Mouse (Mus musculus): ENCODE data around the gene Gale. TPM values are rescaled to one million over a fixed set of nuclear protein-coding genes. Genes with fewer than 3 reads are reported as not detected.
A peak's percentile ranks its signal among the peaks of the same experiment; 100 is the strongest.

Gale gene
- polyA plus RNA-seq, 1 experiment from 2014 or later, result 35.2 TPM

DNA sequence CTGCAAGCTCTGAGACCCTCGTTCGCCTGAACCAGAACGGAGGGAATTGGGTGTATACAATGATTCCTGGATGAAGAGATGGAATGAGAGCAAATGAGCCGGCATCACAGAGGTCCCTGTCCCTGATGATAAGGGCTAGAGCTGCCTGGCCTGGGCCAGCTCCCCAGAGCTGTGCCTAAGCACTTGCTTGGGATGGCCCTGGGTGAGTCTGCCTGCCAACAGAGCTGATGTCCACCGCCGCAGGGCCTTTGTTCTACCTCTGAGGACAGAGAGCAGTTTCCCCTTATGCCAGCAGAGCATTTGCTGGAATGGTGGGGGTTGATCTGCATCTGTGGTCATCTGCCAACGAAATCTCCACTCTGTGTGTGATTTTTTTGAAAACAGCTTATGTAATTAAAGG, 1.3 kb upstream of the Gale start:
- Histone ChIP-seq H3K9me3 (replicated peaks) (no peaks in the 10 kb centered on the region), H3K36me3 (peaks cover 60% of the 10 kb centered on the region), H3K4me1 (peaks cover 32% of the 10 kb centered on the region), H3K27me3 (no peaks in the 10 kb centered on the region), H3K4me3 (replicated peaks) (no peak overlapping the region), H3K4me2 (no peak overlapping the region), H3K27ac (0 out of 2 replicates have a peak overlapping the region, but pooled peaks have one; percentile 93), H3K9ac (no peak overlapping the region)
- ATAC-seq (replicated peaks; ENCODE audit: low FRiP score), result no peak
- WGBS, result 89% methylated on average over 7 of the region's 7 CpGs

DNA sequence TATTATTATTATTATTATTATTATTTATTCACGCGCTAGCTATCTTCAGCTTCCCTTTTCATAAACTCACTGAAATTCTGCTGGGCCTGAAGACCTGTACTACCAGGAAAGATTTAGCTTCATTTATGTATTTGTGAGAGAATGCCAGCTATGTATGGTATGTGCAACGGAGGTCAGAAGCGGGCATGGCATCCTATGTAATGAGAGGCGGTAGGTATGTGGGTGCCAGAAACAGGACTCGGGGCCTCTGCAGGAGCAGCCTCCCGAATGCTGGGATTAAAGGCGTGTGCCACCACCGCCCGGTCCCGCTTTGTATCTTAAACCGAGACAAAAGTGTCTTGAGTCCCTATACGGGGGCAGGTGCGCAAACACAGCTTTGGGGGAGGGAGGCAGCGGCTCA, 581 bp upstream of the Gale start:
- 6% methylated on average over 15 of the region's 15 CpGs for WGBS
- no peaks in the 10 kb centered on the region for H3K27me3 ChIP-seq
- peaks cover 60% of the 10 kb centered on the region for H3K36me3 ChIP-seq
- peak overlapping the region; percentile 93 for H3K27ac ChIP-seq
- H3K4me2 ChIP-seq, result peak overlapping the region; percentile 96
- peaks cover 27% of the 10 kb centered on the region for H3K4me1 ChIP-seq
- H3K4me3 ChIP-seq (replicated peaks), result peak overlapping the region; percentile 86
- peak overlapping the region; percentile 80 for H3K9ac ChIP-seq
- 0 out of 2 replicates have a peak, but pooled peaks have one; percentile 1 for ATAC-seq (replicated peaks; ENCODE audit: low FRiP score)
- no peaks in the 10 kb centered on the region for H3K9me3 ChIP-seq (replicated peaks)

DNA sequence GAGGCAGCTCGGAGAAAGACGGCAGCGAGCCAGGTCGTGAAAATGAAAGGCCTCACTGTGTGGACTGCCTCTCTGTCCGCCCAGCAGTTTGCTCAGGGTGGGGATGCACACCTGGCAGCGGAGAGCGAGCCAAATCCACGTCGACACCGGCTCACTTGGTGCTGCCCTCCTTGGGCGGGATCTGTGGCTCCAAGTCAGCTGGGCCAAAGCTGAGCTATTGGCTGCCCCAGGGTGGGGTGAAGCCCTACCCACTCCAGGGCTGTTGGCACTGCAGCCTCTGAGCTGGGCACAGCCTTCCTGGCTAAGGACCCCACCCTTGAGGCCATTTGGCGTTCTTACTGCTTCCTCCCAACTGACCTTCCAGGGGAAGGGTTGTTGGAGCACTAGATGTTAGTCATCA, 899 bp downstream of the Gale start:
- 3% methylated on average over 12 of the region's 12 CpGs for WGBS
- 0 out of 2 replicates have a peak, but pooled peaks have one; percentile 7 for ATAC-seq (replicated peaks; ENCODE audit: low FRiP score)

DNA sequence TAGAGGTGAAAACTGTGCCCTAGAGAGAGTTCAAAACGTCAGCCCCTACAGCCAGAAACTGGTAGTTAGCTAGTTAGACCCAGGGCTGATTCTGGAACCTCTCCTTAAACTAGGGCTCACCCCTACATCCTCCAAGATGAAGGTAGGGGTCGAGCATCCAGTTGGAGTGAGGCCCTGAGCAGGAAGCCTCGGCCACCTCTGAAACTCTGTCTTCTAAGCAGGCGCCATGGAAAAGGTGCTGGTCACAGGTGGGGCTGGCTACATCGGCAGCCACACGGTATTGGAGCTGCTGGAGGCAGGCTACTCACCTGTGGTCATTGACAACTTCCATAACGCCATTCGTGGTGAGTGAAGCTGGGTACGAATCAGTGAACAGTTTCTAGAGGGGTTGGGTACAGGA, 1.6 kb downstream of the Gale start:
- Histone ChIP-seq H3K27me3 (no peaks in the 10 kb centered on the region), H3K36me3 (peaks cover 60% of the 10 kb centered on the region), H3K4me2 (peak overlapping the region; percentile 96), H3K4me3 (replicated peaks) (peak overlapping the region; percentile 86), H3K27ac (no peak overlapping the region), H3K9ac (peak overlapping the region; percentile 68), H3K4me1 (peaks cover 22% of the 10 kb centered on the region), H3K9me3 (replicated peaks) (no peaks in the 10 kb centered on the region)
- ATAC-seq (replicated peaks; ENCODE audit: low FRiP score), result no peak
- WGBS, result 78% methylated on average over 9 of the region's 9 CpGs

More for the DNA sequence above, 899 bp downstream of the Gale start:
- Histone ChIP-seq H3K36me3 (peaks cover 60% of the 10 kb centered on the region), H3K4me2 (peak overlapping the region; percentile 96), H3K27ac (peak overlapping the region; percentile 82; the same call in 1 of the 2 replicates), H3K4me1 (peaks cover 22% of the 10 kb centered on the region), H3K4me3 (replicated peaks) (peak overlapping the region; percentile 86), H3K9me3 (replicated peaks) (no peaks in the 10 kb centered on the region), H3K27me3 (no peaks in the 10 kb centered on the region), H3K9ac (peak overlapping the region; percentile 68)

DNA sequence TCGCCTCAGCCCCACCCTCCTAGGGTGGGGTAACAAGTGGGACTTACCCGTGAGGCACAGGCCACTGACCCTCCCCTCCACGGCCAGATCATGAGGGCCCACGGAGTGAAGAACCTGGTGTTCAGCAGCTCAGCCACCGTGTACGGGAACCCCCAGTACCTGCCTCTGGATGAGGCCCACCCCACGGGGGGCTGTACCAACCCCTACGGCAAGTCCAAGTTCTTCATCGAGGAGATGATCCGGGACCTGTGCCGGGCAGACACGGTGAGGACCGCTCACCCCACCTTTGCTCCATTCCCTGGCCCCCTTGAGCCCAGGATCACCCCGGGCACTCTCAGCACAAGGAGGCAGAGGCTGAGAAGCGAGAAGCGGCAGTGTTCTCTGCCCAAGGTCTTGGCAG, 2.8 kb downstream of the Gale start:
- H3K4me1 ChIP-seq, result peaks cover 28% of the 10 kb centered on the region
- H3K9ac ChIP-seq, result no peak overlapping the region
- 91% methylated on average over 16 of the region's 16 CpGs for WGBS
- no peak overlapping the region for H3K4me3 ChIP-seq (replicated peaks)
- no peak overlapping the region for H3K27ac ChIP-seq
- H3K9me3 ChIP-seq (replicated peaks), result no peaks in the 10 kb centered on the region
- no peaks in the 10 kb centered on the region for H3K27me3 ChIP-seq
- H3K4me2 ChIP-seq, result no peak overlapping the region
- H3K36me3 ChIP-seq, result peaks cover 54% of the 10 kb centered on the region
- ATAC-seq (replicated peaks; ENCODE audit: low FRiP score), result no peak

DNA sequence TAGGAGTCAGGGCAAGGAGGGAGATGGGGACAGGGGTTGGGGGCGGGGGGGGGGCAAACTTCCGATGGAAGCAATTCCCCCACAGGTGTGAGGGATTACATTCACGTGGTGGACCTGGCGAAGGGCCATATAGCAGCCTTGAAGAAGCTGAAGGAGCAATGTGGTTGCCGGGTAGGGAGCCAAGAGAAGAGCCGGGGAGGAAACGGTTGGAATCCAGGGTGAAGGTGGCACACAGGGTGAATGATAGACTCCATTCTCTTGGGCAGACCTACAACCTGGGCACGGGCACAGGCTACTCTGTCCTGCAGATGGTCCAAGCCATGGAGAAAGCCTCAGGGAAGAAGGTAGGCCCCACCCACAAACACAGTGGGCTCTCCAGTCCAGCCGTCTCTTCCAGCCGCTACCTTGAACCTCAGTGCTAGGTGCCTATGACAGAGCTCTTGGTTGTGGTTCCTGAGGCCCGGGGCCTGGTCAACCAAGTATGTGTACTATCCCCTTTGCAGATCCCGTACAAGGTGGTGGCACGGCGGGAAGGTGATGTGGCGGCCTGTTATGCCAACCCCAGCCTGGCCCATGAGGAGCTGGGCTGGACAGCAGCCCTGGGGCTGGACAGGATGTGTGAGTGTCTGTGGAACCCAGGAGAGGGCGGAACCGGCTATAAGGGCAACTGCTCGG, 3.7 kb downstream of the Gale start:
- Histone ChIP-seq H3K9me3 (replicated peaks) (no peaks in the 10 kb centered on the region), H3K36me3 (peaks cover 50% of the 10 kb centered on the region), H3K4me2 (no peak overlapping the region), H3K4me1 (peaks cover 34% of the 10 kb centered on the region), H3K4me3 (replicated peaks) (no peak overlapping the region), H3K9ac (no peak overlapping the region), H3K27ac (no peak overlapping the region), H3K27me3 (no peaks in the 10 kb centered on the region)
- ATAC-seq (replicated peaks; ENCODE audit: low FRiP score), result no peak
- WGBS, result 89% methylated on average over 18 of the region's 18 CpGs

DNA sequence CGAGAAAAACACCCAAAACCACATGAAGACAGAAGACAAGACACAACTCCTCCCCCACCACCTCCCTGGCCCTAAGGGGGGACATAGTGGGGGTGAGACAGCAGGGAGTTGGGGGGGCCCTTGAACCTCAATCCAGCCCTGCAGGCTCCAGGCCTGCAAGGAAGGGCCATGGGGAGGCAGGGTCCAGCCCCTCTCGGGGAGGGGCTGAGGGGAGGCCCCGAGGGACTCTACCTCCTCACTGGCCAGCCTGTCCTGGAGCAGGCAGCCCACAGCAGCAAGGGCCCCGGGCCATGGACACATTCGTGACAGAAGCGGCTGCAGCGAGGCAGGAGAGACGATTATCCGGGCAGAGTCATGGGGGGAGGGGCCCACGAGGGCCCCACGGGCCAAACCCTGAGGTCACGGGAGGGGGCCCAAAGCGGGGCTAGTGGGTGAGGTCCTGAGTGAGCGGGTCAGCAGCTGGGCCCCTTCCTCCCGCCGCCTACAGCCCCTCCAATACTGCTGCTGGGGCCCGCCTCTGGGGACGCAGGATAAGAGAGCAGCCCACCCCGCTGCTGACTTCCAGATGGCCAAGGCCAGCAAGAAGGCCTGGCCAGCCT, 4.8 kb downstream of the Gale start:
- H3K27me3 ChIP-seq, result no peaks in the 10 kb centered on the region
- no peak overlapping the region for H3K4me2 ChIP-seq
- peak overlapping the region; percentile 26; the same call in 1 of the 2 replicates for H3K9ac ChIP-seq
- H3K4me3 ChIP-seq (replicated peaks), result no peak overlapping the region
- H3K9me3 ChIP-seq (replicated peaks), result no peaks in the 10 kb centered on the region
- peaks cover 50% of the 10 kb centered on the region for H3K36me3 ChIP-seq
- 0 out of 2 replicates have a peak overlapping the region, but pooled peaks have one; percentile 18 for H3K27ac ChIP-seq
- ATAC-seq (replicated peaks; ENCODE audit: low FRiP score), result no peak
- H3K4me1 ChIP-seq, result peaks cover 35% of the 10 kb centered on the region
- WGBS, result 56% methylated on average over 19 of the region's 19 CpGs

DNA sequence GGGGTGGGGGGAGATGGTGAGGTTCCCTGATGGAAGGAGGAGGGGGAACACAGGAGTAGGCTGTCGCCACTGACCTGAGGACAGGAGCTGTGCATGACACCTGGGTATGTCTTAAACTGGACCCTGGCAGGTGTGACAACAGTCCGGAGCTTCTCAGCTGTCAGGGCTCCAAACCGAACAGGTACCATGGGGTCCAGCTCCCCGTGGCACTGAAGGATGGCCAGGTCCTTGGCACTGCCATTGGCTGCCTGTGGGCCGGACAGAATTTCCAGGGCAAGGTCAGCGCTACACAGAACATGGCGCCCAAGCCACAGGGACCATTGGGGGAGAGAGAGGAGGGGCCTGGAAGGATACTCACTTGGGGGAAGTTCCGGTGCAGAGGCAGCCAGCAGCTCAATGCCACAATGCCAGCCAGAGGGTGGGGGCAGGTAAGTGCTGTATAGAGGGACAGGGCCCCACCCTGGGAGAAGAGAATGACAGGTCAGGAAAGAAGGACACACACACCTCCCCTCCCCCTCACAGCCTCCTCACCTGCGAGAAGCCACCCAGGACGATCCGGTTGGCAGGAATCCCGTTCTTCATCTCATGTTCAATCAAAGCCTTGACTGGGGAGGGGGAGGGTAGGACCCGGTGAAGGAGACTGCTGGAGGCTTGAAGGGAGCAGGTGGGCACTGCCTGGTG, 5.7 kb downstream of the Gale start:
- Histone ChIP-seq H3K27ac (no peak overlapping the region), H3K9me3 (replicated peaks) (no peaks in the 10 kb centered on the region), H3K4me3 (replicated peaks) (no peak overlapping the region), H3K27me3 (no peaks in the 10 kb centered on the region), H3K9ac (peak overlapping the region; percentile 26; the same call in 1 of the 2 replicates), H3K4me1 (peaks cover 32% of the 10 kb centered on the region), H3K36me3 (peaks cover 51% of the 10 kb centered on the region), H3K4me2 (no peak overlapping the region)
- WGBS, result 89% methylated on average over 13 of the region's 13 CpGs
- no peak for ATAC-seq (replicated peaks; ENCODE audit: low FRiP score)

DNA sequence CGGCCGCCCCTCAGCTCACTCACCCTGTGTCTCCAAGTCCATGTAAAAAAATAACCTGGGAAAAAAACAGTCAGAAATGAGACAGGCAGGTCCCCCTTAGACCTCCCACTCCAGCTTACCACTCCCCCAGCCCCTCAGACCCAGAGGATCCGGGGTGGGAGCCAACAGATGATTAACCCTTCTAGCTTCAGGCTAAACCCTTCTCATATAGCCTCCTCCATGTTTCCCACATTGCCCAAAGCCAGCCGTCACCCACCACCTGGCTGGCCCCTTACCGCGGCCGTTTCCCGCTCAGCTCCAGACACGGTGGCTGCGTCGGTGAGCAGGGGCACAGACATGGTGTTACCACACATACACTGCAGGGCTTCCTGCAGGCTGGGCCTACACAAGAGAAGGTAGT, 7.1 kb downstream of the Gale start:
- Histone ChIP-seq H3K36me3 (peaks cover 64% of the 10 kb centered on the region), H3K27me3 (no peaks in the 10 kb centered on the region), H3K4me2 (peak overlapping the region; percentile 89; the same call in 1 of the 2 replicates), H3K9ac (no peak overlapping the region), H3K4me1 (peaks cover 22% of the 10 kb centered on the region), H3K27ac (no peak overlapping the region), H3K9me3 (replicated peaks) (no peaks in the 10 kb centered on the region), H3K4me3 (replicated peaks) (peak overlapping the region; percentile 99; the same call in 1 of the 2 replicates)
- WGBS, result 82% methylated on average over 11 of the region's 11 CpGs
- no peak for ATAC-seq (replicated peaks; ENCODE audit: low FRiP score)

DNA sequence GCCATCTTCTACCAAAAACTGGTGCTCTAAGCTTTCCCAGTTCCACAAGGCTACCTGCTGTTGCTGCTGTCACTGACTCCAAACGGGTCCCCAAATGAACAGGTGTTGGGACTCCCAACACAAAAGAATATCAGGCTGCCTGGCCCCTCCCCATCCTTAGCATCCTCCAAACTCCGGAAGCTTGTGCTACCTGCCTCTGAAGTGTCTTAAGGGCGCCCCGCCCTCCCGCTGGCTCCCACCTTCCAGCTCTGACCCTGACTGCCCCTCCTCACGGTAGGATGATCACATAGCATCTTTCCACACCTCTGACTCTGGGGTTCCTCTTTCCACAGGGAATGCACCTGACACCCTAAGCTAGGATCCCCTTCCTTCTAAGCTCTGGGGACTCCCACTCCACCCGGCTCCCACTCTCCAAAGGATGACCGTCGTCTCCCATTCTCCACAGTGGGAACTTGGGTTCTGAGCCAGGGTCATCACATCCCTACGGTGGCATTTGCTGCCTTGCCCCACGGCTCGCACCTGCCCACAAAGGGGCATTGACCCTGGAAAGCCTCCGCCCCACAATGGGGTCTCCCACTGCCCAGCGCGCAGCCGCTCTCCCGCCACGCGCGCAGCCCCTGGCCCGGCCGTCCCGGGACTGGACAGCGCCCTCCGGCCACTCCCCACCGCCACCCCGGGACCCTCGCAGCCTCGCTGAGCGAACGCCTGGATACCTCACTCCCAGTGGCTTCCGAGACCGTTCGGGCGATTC, 8.5 kb downstream of the Gale start:
- Histone ChIP-seq H3K4me2 (peak overlapping the region; percentile 89), H3K4me3 (replicated peaks) (peak overlapping the region; percentile 99), H3K4me1 (peaks cover 22% of the 10 kb centered on the region), H3K36me3 (peaks cover 66% of the 10 kb centered on the region), H3K27ac (peak overlapping the region; percentile 83), H3K9ac (peak overlapping the region; percentile 97), H3K9me3 (replicated peaks) (no peaks in the 10 kb centered on the region), H3K27me3 (no peaks in the 10 kb centered on the region)
- under 1% methylated on average over 35 of the region's 35 CpGs for WGBS
- ATAC-seq (replicated peaks; ENCODE audit: low FRiP score), result no peak

DNA sequence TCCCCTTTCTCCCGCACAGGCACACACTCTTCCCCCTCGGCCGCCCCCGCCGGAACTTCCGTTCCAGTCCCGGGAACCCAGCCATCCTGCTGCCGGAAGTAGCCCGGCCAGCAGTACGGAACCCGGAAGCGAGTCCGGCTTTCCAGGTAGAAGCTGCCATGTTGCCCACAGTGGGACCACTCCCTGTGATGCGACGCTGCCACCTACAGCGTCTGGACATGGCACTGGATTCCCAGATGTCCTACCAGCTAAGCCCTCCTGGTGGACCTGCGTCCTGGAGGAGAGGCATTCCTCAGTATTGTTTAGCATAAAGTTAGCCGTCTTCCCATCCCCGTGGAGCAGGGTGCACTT, 9.0 kb downstream of the Gale start, which contains the start of gene Lypla2:
TSS of gene Lypla2 (minus strand) at position 71 of the 351 bp plus-strand sequence.
- WGBS, result 2% methylated on average over 19 of the region's 19 CpGs
- H3K9me3 ChIP-seq (replicated peaks), result no peaks in the 10 kb centered on the region
- H3K36me3 ChIP-seq, result peaks cover 64% of the 10 kb centered on the region
- H3K4me2 ChIP-seq, result peak within 1 kb of the TSS; percentile 89
- peak within 1 kb of the TSS; percentile 99 for H3K4me3 ChIP-seq (replicated peaks)
- peak within 1 kb of the TSS; percentile 83 for H3K27ac ChIP-seq
- peak; percentile 84 for ATAC-seq (replicated peaks; ENCODE audit: low FRiP score)
- no peaks in the 10 kb centered on the region for H3K27me3 ChIP-seq
- H3K4me1 ChIP-seq, result peaks cover 22% of the 10 kb centered on the region
- H3K9ac ChIP-seq, result peak within 1 kb of the TSS; percentile 97

Data from kidney, embryonic 15.5 days (tissue).